Mouse (Mus musculus) liver, postnatal 0 days (tissue): ENCODE data around the gene Psen2.

Experiments used
- CTCF ChIP-seq: sonication (generic); IDR thresholded peaks from 2 replicates; pipeline ENCODE4 v1.5.1; 2016; ENCODE audit warnings: antibody characterized with exemption, low read depth
- EP300 ChIP-seq: IDR thresholded peaks from 2 replicates; pipeline ENCODE4 v1.6.1; 2016; ENCODE audit warnings: antibody characterized with exemption, low read depth, mild to moderate bottlenecking

DNA sequence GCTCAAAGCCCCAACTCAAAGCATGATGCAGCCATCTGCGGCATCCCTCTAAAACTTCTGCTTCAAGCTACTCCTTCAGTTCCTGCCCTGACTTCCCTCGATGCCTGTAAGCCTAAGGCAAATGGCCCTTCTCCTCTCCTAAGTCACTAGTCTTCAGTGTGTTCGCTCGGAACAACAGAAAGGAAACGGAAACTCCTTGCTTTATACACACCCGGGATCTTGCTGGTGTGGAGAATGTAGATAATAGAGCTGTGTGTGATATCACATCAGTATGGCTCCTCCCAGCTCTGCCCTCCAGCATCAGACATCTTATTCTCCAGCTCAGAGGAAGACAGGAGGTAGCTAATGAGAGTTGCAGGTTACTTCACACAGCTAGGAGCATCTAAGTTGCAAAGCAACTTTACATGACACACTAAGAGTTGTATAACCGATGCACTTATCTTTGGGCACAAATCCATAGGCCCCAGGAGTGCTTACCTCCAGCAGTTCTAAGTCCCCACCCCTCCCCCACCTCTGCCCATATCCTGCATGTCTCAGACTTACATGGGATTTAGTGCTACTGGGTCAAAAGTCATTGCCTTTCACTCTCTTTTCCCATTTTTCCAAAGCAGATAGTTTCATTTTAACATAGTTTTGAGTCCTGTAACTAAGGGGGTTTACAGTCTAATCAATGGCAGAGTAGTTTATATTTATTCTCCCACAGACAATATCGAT is 1.2 kb downstream of the Psen2 start:
- TF ChIP-seq EP300 (peak; percentile 76), CTCF (no peak)
